Mouse (Mus musculus): ENCODE measurements at regions not wholly inside any gene's neighbourhood (a gene's known extent, or its start where the extent isn't known, plus 50 kb on each side); places are given as distances from the start of the nearest gene placed in this dataset.

DNA sequence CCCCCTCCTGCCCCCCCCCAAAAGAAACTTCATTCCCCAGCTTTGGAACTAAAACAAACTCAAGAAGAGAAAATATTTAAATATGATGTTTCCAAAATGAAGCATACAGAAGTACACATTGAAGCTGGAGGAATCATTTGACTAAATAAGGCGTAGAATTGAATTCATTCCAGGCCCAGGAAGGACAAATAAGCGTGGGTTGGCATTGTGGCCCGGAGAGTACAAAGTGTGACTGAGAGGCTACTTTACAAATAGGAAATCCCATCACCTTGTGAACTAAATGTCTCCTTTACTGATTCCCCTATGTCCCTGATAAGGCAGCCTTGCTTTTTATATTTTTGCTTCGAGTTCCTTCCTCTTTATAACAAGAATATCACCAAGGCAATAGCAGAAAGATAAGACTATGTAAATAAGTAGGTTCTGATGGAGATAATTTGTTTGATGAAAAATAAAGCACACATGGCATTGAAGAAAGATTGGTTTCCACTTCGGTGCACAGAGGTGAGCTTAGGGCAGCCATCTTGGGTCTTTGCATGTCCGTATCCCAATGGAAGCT lies 176.4 kb upstream of the Mkln1 start:
- DNase-seq (ENCODE audit: low read depth, low spot score), result no peak
- WGBS, result 59% methylated on average over 6 of the region's 6 CpGs

GRCm38 (mm10) chr6:31227406-31227805 lies 171.1 kb upstream of the Mkln1 start:
- WGBS, result 60% methylated on average over 5 of the region's 5 CpGs
- DNase-seq (ENCODE audit: low read depth, low spot score), result no peak

- DNase-seq (ENCODE audit: low read depth, low spot score), result no peak
- 63% methylated on average over 1 of the region's 1 CpGs for WGBS
Observed at GRCm38 (mm10) chr6:31228061-31228460, 170.5 kb upstream of the Mkln1 start.

DNA sequence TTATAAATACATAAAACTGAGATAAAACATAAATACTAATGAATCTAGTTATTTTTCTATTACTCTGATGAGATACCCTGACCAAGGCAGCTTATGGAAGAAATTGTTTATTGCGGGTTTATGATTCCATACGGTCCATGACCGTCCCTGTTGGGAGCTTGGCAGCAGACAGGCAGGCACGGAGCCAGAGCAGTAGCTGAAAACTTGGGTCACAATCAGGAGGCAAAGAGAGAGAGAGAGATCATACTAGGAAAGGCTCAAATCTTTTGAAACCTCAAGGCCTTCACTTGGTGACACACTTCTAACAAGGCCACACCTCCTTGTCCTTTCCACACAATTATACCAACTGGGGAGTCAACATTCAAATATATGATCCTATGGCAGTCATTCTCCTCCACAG lies 166.7 kb upstream of the Mkln1 start:
- DNase-seq (ENCODE audit: low read depth, low spot score), result no peak
- WGBS, result 47% methylated on average over 4 of the region's 4 CpGs

GRCm38 (mm10) chr6:31233252-31233993 lies 165.1 kb upstream of the Mkln1 start:
- DNase-seq (ENCODE audit: low read depth, low spot score), result no peak

GRCm38 (mm10) chr6:31240051-31240450 lies 158.5 kb upstream of the Mkln1 start:
- 16% methylated on average over 9 of the region's 9 CpGs for WGBS
- no peak for DNase-seq (ENCODE audit: low read depth, low spot score)

More at GRCm38 (mm10) chr6:31233252-31233993, 165.1 kb upstream of the Mkln1 start:
- WGBS, result 67% methylated on average over 18 of the region's 18 CpGs

DNA sequence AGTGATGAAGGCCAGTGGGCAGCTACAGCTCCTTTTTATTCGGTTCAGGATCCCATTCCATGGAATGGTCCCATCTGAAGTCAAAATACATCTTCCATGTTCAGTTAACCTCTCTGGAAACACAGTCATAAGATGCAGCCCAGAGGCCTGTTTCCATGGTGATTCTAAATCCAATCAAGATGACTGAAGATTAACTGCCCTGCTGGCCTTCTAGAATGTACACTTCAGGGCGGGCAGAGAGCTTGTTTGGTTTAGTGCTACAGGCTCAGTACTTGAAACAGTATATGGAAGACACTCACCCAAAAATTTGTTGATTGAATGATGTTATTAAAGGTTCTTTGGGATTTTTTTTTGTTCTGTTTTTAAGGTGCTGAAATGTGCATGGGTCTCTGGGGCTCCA lies 148.0 kb upstream of the Mkln1 start:
- DNase-seq (ENCODE audit: low read depth, low spot score), result no peak
- WGBS, result 52% methylated on average over 2 of the region's 2 CpGs

- 19% methylated on average over 15 of the region's 15 CpGs for WGBS
- peak; percentile 28 for DNase-seq (ENCODE audit: low read depth, low spot score)
Observed at GRCm38 (mm10) chr6:31253251-31253935, 145.1 kb upstream of the Mkln1 start.

GRCm38 (mm10) chr6:31260645-31261345 lies 137.7 kb upstream of the Mkln1 start:
- DNase-seq (ENCODE audit: low read depth, low spot score), result no peak
- WGBS, result 63% methylated on average over 10 of the region's 10 CpGs

DNA sequence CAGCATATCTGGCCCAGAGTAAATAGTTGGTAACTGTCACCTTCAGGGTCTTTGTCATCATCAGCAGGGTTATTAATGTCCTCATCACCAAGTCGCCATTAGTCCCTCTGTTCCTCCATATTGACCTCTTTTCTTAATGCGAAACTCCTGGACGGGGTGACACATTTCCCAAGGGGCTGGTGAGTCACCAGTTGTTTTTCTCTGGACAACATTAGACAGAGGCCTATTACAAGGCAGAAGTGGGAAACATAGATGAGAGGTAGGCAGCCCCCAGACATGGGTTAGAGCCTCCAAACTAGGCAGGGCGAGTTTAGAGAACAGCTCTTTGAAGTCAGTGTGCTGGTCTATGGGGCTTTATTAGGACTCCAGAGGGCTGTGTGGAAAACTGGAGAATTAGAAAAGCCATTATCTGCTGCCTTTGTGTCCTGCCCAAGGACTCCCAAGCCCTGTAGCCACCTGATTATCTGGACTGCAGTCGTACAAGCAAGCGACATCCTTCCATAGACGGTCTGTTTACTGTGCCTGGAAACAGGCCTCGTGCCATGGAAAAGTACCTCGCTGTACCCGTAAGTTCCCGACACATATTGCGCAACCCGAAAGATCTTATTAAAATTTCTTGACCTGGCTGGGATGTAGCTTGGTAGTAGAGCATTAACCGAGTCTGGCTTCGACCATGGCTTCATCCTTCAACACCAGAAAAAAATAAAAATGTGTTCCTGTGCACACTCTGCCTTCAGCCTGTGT lies 136.6 kb upstream of the Mkln1 start:
- 71% methylated on average over 15 of the region's 15 CpGs for WGBS
- no peak for DNase-seq (ENCODE audit: low read depth, low spot score)

GRCm38 (mm10) chr6:31262651-31263050 lies 135.9 kb upstream of the Mkln1 start:
- 86% methylated on average over 8 of the region's 8 CpGs for WGBS
- DNase-seq (ENCODE audit: low read depth, low spot score), result no peak

- 84% methylated on average over 6 of the region's 6 CpGs for WGBS
- DNase-seq (ENCODE audit: low read depth, low spot score), result no peak
Observed at GRCm38 (mm10) chr6:31263821-31264220, 134.7 kb upstream of the Mkln1 start.

DNA sequence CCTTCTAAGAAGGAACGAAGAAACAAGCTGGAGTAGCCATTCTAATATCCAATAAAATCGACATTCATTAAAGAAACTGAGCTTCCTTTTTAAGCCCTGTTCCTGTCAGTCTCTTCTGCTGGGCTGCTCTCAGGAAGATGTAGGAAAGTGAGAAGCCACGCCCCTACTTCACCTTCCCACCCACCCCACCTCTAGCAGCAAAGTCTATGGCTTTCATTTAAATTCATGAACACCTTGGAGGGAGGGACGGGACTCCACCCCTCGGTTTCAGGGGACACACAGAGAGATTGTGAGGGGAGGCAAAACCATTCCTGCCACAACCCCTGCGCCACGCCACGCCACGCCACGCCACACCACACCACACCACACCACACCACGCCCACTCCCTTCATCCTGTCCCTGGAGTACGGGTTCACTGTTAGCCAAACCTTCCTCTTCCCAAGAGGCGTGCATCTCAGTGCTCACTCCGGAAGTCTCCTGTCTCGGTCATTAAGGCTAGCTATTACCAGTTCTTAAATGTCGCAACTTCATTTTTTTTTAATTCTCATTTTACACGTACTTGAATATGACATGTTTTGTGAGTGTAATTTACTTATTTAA lies 132.0 kb upstream of the Mkln1 start:
- no peak for DNase-seq (ENCODE audit: low read depth, low spot score)
- WGBS, result 67% methylated on average over 17 of the region's 17 CpGs

DNA sequence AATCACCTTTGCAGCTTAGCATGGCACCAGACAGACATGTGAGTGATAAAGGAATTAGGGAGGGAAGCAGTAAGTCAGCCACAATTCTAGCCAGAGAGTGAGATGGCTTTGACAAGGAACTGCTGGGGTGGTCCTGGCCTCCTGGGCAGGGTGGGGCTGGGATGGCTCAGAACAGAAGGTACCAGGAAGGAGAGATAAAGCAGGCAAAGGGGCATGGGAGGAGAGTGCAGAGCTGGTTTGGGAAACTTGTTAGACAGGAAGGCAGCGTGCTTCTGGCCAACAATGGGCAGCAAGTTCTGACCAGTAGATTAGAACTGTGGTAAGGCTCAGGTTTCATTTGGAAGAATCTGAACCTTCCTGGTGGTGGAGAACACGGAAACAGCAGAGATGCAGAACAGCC lies 130.5 kb upstream of the Mkln1 start:
- 68% methylated on average over 2 of the region's 2 CpGs for WGBS
- DNase-seq (ENCODE audit: low read depth, low spot score), result no peak

DNA sequence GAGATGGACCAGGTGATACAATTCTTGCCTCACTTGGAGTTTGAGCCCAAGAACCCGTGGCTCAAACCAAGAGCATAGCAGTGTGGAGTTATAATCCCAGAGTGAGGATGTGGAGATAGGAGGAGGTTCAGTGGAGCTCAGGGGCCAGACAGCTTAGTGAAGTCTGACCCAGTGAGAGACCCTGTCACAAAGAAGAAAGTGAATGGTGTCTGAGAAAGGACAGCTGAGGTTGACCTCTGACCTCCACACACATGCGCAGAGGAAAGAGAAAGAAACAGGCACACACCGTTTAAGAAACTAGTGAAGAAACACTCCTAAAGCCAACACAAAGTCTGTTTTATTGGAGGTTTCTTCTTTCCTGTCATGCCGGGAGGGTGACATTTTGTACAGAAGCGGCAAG lies 124.7 kb upstream of the Mkln1 start:
- DNase-seq (ENCODE audit: low read depth, low spot score), result no peak
- WGBS, result 52% methylated on average over 5 of the region's 5 CpGs

DNA sequence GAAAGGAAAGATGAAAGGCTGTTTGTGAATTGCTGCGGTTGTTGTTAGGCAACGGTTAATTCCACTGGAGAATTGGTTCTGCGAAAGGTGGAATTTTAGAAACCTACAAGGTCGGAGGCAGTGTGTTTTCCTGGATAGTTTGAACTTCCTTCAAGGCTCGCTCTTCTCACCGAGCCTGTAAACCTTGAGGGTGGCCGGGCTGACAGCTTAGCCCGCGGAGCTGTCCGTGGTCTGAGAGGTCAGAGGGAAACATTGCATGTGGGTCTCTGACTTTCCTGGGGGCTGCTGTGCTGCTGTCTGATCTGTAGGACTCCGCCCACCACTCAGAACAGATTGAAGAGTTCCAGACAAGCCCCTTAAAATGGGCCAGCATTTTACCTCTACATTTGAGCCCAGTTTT lies 124.3 kb upstream of the Mkln1 start:
- DNase-seq (ENCODE audit: low read depth, low spot score), result no peak
- 22% methylated on average over 11 of the region's 11 CpGs for WGBS

- WGBS, result 65% methylated on average over 9 of the region's 9 CpGs
Observed at GRCm38 (mm10) chr6:31277792-31278191, 120.7 kb upstream of the Mkln1 start.

DNA sequence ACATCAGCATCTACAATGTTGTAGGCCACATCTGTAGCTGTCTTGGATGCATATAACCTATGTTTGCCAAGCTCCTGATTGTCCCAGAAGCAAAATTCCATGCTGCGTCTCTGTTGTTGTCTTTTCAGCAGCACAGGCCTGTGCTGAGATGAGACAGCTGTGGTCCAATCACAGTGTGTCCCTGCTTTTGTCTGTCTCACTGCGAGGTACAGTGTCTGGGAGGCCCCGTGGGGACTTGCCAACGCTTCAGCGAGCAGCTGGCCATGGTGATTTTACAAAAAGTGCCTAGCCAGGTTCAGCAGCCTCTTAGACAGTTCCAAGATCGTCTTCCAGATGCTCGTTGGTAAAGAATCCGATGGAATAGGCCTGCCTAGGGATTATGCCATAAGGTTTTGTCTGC lies 114.6 kb upstream of the Mkln1 start:
- WGBS, result 61% methylated on average over 8 of the region's 8 CpGs
- DNase-seq (ENCODE audit: low read depth, low spot score), result no peak

More at GRCm38 (mm10) chr6:31277792-31278191, 120.7 kb upstream of the Mkln1 start:
- DNase-seq (ENCODE audit: low read depth, low spot score), result no peak

- 63% methylated on average over 10 of the region's 10 CpGs for WGBS
- DNase-seq (ENCODE audit: low read depth, low spot score), result no peak
Observed at GRCm38 (mm10) chr6:31284390-31284789, 114.1 kb upstream of the Mkln1 start.

Data from large intestine, adult 2 months (tissue).